Mouse (Mus musculus): Measurements from ENCODE around the gene Selenon. TPM values are rescaled to one million over a fixed set of nuclear protein-coding genes. Genes with fewer than 3 reads are reported as not detected.
A peak's percentile ranks its signal among the peaks of the same experiment; 100 is the strongest.

Selenon gene
- total and polyA plus RNA-seq, 2 experiments from 2014 or later: 9.1 to 22.8 TPM

- H3K36me3 ChIP-seq (ENCODE audit: insufficient read depth, low read length): peaks cover 46% of the 10 kb centered on the region
- ATAC-seq (ENCODE audit: low FRiP score): no peak
- H3K9ac ChIP-seq (replicated peaks; ENCODE audit: low read length, poor library complexity, severe bottlenecking): no peak overlapping the region
These were observed 4.9 kb downstream of the Selenon start for GRCm38 (mm10) chr4:134546814-134547705.

GRCm38 (mm10) chr4:134543261-134543660 lies 8.7 kb downstream of the Selenon start:
- Histone ChIP-seq H3K36me3 (ENCODE audit: insufficient read depth, low read length) (peaks cover 63% of the 10 kb centered on the region), H3K9me3 (ENCODE audit: low read length) (no peaks in the 10 kb centered on the region), H3K27ac (ENCODE audit: low read depth, low read length) (no peak overlapping the region), H3K4me3 (ENCODE audit: low read depth, low read length) (no peak overlapping the region), H3K4me1 (ENCODE audit: insufficient read depth, low read length) (no peaks in the 10 kb centered on the region), H3K4me2 (ENCODE audit: low read depth, low read length, poor library complexity, severe bottlenecking) (no peak overlapping the region), H3K9ac (replicated peaks; ENCODE audit: low read length, poor library complexity, severe bottlenecking) (0 out of 2 replicates have a peak overlapping the region, but pooled peaks have one; percentile 8), H3K27me3 (ENCODE audit: insufficient read depth, low read length) (no peaks in the 10 kb centered on the region)
- DNase-seq (ENCODE audit: low spot score) (peak; percentile 87), ATAC-seq (ENCODE audit: low FRiP score) (peak; percentile 58)
- 6% methylated on average over 5 of the region's 5 CpGs for WGBS
- peak; percentile 97 for TF ChIP-seq CTCF (IDR thresholded peaks at IDR 0.05)

More at GRCm38 (mm10) chr4:134546814-134547705, 4.9 kb downstream of the Selenon start:
- DNase-seq (ENCODE audit: low spot score): no peak
- 73% methylated on average over 9 of the region's 9 CpGs for WGBS
- H3K9me3 ChIP-seq (ENCODE audit: low read length): no peaks in the 10 kb centered on the region
- H3K27me3 ChIP-seq (ENCODE audit: insufficient read depth, low read length): no peaks in the 10 kb centered on the region
- H3K4me2 ChIP-seq (ENCODE audit: low read depth, low read length, poor library complexity, severe bottlenecking): no peak overlapping the region
- peaks cover 7% of the 10 kb centered on the region for H3K4me1 ChIP-seq (ENCODE audit: insufficient read depth, low read length)
- H3K27ac ChIP-seq (ENCODE audit: low read depth, low read length): no peak overlapping the region
- no peak for TF ChIP-seq CTCF (IDR thresholded peaks at IDR 0.05)
- H3K4me3 ChIP-seq (ENCODE audit: low read depth, low read length): no peak overlapping the region

DNA sequence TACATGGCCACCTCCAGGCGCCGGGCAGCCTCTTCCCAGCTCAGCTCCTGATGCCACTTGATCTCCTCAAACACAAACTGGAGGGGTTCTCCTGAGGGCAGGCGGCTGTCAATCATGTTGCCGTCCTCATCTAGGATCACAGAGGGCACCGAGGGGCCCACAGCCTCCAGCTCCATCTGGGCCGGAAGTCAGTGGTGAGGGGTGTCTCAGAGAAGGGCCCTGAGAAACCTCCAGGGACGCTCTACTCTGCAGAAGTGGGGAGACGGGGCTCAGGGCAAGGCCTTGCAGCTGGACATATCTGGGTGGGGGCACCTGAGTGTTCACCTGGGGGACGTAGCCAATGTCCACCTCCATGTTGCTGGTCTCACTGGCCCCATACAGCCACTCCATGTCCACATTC lies 9.2 kb downstream of the Selenon start:
- 94% methylated on average over 9 of the region's 9 CpGs for WGBS
- H3K27me3 ChIP-seq (ENCODE audit: insufficient read depth, low read length): no peaks in the 10 kb centered on the region
- no peak overlapping the region for H3K4me2 ChIP-seq (ENCODE audit: low read depth, low read length, poor library complexity, severe bottlenecking)
- ATAC-seq (ENCODE audit: low FRiP score) (no peak), DNase-seq (ENCODE audit: low spot score) (no peak)
- H3K9ac ChIP-seq (replicated peaks; ENCODE audit: low read length, poor library complexity, severe bottlenecking): no peak overlapping the region
- no peaks in the 10 kb centered on the region for H3K9me3 ChIP-seq (ENCODE audit: low read length)
- TF ChIP-seq CTCF (IDR thresholded peaks at IDR 0.05): no peak
- H3K36me3 ChIP-seq (ENCODE audit: insufficient read depth, low read length): peaks cover 65% of the 10 kb centered on the region
- no peaks in the 10 kb centered on the region for H3K4me1 ChIP-seq (ENCODE audit: insufficient read depth, low read length)
- no peak overlapping the region for H3K4me3 ChIP-seq (ENCODE audit: low read depth, low read length)
- H3K27ac ChIP-seq (ENCODE audit: low read depth, low read length): no peak overlapping the region

DNA sequence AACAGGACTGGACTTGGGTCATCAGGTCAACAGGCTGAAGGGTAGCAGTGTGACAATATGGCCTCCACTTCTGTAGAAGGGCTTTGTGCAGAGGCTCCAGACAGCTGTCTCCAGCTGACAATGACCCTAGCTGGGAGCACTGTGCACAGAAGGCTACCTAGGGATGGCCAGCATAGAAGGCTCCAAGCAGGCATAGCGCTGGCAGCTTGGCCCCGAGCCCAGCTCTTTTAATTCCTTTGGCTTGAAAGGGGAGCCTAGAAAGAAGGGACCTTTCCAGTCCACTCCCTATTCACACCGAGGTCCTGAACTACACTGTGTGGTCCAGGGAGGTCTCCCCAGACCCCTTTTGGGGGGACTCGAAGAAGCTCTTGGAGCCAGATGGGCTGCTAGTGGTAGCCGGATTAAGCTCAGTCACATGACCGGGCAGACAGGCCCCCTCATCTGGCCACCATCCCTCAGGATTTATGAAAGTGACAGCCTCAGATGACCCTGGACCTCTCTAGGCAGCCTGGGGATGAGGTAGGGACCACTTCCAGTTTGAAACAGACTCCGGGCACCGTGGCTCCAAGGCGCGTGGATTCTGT lies 12.9 kb downstream of the Selenon start:
- DNase-seq (ENCODE audit: low spot score) (peak; percentile 65), ATAC-seq (ENCODE audit: low FRiP score) (no peak)
- Histone ChIP-seq H3K4me3 (ENCODE audit: low read depth, low read length) (no peak overlapping the region), H3K9me3 (ENCODE audit: low read length) (no peaks in the 10 kb centered on the region), H3K27me3 (ENCODE audit: insufficient read depth, low read length) (no peaks in the 10 kb centered on the region), H3K9ac (replicated peaks; ENCODE audit: low read length, poor library complexity, severe bottlenecking) (no peak overlapping the region), H3K4me1 (ENCODE audit: insufficient read depth, low read length) (peaks cover under 1% of the 10 kb centered on the region; the same call in 1 of the 2 replicates), H3K27ac (ENCODE audit: low read depth, low read length) (no peak overlapping the region), H3K36me3 (ENCODE audit: insufficient read depth, low read length) (peaks cover 46% of the 10 kb centered on the region), H3K4me2 (ENCODE audit: low read depth, low read length, poor library complexity, severe bottlenecking) (no peak overlapping the region)
- no peak for TF ChIP-seq CTCF (IDR thresholded peaks at IDR 0.05)
- WGBS: 72% methylated on average over 10 of the region's 10 CpGs

- 0 out of 2 replicates have a peak overlapping the region, but pooled peaks have one; percentile 43 for H3K27ac ChIP-seq (ENCODE audit: low read depth, low read length)
- 2% methylated on average over 8 of the region's 8 CpGs for WGBS
These were observed 16.2 kb downstream of the Selenon start for GRCm38 (mm10) chr4:134535787-134536151.

More at GRCm38 (mm10) chr4:134535787-134536151, 16.2 kb downstream of the Selenon start:
- ATAC-seq (ENCODE audit: low FRiP score) (peak; percentile 25; the same call in 1 of the 2 replicates), DNase-seq (ENCODE audit: low spot score) (no peak)
- H3K4me2 ChIP-seq (ENCODE audit: low read depth, low read length, poor library complexity, severe bottlenecking): peak overlapping the region; percentile 95
- no peak overlapping the region for H3K9ac ChIP-seq (replicated peaks; ENCODE audit: low read length, poor library complexity, severe bottlenecking)
- peaks cover 24% of the 10 kb centered on the region for H3K36me3 ChIP-seq (ENCODE audit: insufficient read depth, low read length)
- H3K27me3 ChIP-seq (ENCODE audit: insufficient read depth, low read length): no peaks in the 10 kb centered on the region
- peak overlapping the region; percentile 97 for H3K4me3 ChIP-seq (ENCODE audit: low read depth, low read length)
- peaks cover 8% of the 10 kb centered on the region; the same call in 1 of the 2 replicates for H3K4me1 ChIP-seq (ENCODE audit: insufficient read depth, low read length)
- no peaks in the 10 kb centered on the region for H3K9me3 ChIP-seq (ENCODE audit: low read length)
- TF ChIP-seq CTCF (IDR thresholded peaks at IDR 0.05): no peak

Data from midbrain, postnatal 0 days (tissue).